Mouse (Mus musculus) midbrain, embryonic 14.5 days (tissue): ENCODE measurements at regions not wholly inside any gene's neighbourhood (a gene's known extent, or its start where the extent isn't known, plus 50 kb on each side); places are given as distances from the start of the nearest gene placed in this dataset.

Source experiments
- ATAC-seq: fragments of 200-750 bp; cut with Nextera tagmentation; 2 replicates; pipeline ENCODE4 v1.8.0; 2017; ENCODE audit warnings: moderate number of reproducible peaks, moderate library complexity; ENCODE audit not compliant: low FRiP score, low TSS enrichment
- DNase-seq: peaks from one replicate; pipeline ENCODE4 v3.0.0-alpha.2; 2015
- H3K27ac ChIP-seq: fragments of 300-500 bp; sonication (generic); replicated peaks from 2 replicates; pipeline ENCODE4 v1.5.1; 2014; ENCODE audit warnings: mild to moderate bottlenecking, low read depth, low read length, moderate library complexity
- H3K27me3 ChIP-seq: fragments of 300-500 bp; sonication (generic); 2 replicates; pipeline ENCODE4 v1.6.1; 2014; ENCODE audit warnings: low read length, control low read depth, mixed read lengths; ENCODE audit not compliant: control insufficient read depth, insufficient read depth
- H3K36me3 ChIP-seq: fragments of 300-500 bp; sonication (generic); 2 replicates; pipeline ENCODE4 v1.6.1; 2014; ENCODE audit warnings: low read length, control low read depth; ENCODE audit not compliant: control insufficient read depth, insufficient read depth
- H3K4me1 ChIP-seq: fragments of 300-500 bp; sonication (generic); 2 replicates; pipeline ENCODE4 v1.6.1; 2014; ENCODE audit warnings: mild to moderate bottlenecking, antibody characterized with exemption, low read length, control low read depth; ENCODE audit not compliant: control insufficient read depth, insufficient read depth
- H3K4me2 ChIP-seq: fragments of 300-500 bp; sonication (generic); 2 replicates; pipeline ENCODE4 v1.6.1; 2014; ENCODE audit warnings: mild to moderate bottlenecking, low read length, moderate library complexity
- H3K4me3 ChIP-seq: fragments of 300-500 bp; sonication (generic); replicated peaks from 2 replicates; pipeline ENCODE4 v1.5.1; 2014; ENCODE audit warnings: low read depth, low read length
- H3K9ac ChIP-seq: fragments of 300-500 bp; sonication (generic); replicated peaks from 2 replicates; pipeline ENCODE4 v1.6.1; 2014; ENCODE audit warnings: mild to moderate bottlenecking, low read length, moderate library complexity
- H3K9me3 ChIP-seq: fragments of 300-500 bp; sonication (generic); 2 replicates; pipeline ENCODE4 v1.6.1; 2016; ENCODE audit warnings: low read length, control low read depth, mixed read lengths; ENCODE audit not compliant: control insufficient read depth
- WGBS: fragments of 180-500 bp; shearing (Covaris S2); extraction: QIAGEN DNeasy Blood & Tissue Kit; methylation state at CpG from one replicate; pipeline ENCODE4 v1.1.7; 2014; 5-methylcytosine and 5-hydroxymethylcytosine counted together

DNA sequence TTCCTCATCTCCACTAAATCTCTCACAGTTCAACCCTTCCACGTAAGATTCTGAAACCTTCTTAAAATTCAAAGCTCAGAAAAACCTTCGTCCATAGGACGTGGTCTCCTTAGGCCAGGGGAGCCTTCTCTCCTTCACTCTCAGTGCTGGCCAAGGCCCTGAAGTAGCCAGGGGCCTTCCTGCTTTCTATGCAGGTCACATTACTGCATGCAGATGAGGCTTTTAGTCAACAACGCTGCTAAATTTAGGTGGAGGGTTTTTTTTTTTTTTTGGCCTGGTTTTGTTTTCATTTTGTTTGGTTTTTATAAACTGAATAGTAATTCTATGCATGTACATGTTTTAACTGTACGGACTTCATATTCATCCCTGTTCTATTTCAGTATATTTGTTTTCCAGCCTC is 214.5 kb upstream of the Acvr2a start:
- H3K36me3 ChIP-seq, result no peaks in the 10 kb centered on the region
- no peaks in the 10 kb centered on the region for H3K9me3 ChIP-seq
- WGBS, result 64% methylated on average over 5 of the region's 5 CpGs
- H3K4me1 ChIP-seq, result peaks cover 3% of the 10 kb centered on the region; the same call in 1 of the 2 replicates
- no peak overlapping the region for H3K4me2 ChIP-seq
- ATAC-seq (no peak), DNase-seq (no peak)
- H3K27ac ChIP-seq, result no peak overlapping the region
- no peak overlapping the region for H3K9ac ChIP-seq
- H3K4me3 ChIP-seq, result no peak overlapping the region
- H3K27me3 ChIP-seq, result no peaks in the 10 kb centered on the region

DNA sequence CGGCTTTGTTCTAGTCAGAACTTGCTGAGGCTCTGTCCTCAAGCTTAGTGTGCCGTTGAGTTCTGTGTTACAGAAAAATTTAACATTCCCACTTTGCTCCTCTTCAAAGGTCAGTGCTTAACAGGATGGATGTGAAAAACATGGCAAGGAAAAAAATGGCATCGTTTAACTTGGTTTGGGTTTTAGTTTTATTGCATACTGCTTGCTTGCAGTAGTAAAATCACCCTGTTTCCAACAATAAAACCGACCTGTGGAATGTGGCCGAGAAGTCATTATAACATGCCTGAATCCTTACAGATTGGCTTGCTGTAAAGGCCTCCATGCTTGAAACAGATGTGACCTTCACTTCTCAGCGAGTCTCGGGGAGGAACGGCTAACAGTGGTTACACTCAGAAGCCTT is 212.1 kb upstream of the Acvr2a start:
- DNase-seq, result no peak
- Histone ChIP-seq H3K4me2 (no peak overlapping the region), H3K4me3 (no peak overlapping the region), H3K9me3 (no peaks in the 10 kb centered on the region), H3K9ac (no peak overlapping the region), H3K27me3 (no peaks in the 10 kb centered on the region), H3K27ac (no peak overlapping the region), H3K36me3 (no peaks in the 10 kb centered on the region), H3K4me1 (peaks cover 3% of the 10 kb centered on the region; the same call in 1 of the 2 replicates)
- no peak for ATAC-seq
- 59% methylated on average over 8 of the region's 8 CpGs for WGBS

DNA sequence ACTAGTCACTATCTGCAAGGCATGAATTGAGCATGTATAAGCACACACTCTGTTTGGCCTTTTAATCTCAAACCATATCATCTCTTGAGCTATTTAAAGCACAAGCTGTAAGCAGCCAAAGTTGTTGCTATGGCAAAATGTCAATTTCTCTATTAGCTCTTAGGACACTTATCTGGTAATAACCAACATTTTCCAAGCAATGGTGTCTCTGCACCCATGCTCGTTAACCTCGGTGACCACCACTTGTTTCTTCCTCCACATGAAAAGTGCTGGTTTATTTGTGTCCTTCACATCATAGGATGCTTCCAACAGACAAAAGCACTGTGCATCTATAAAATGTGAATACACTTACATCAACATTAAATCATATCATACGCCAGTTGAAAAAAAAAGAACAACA is 204.4 kb upstream of the Acvr2a start:
- no peaks in the 10 kb centered on the region for H3K4me1 ChIP-seq
- no peaks in the 10 kb centered on the region for H3K36me3 ChIP-seq
- H3K4me2 ChIP-seq, result no peak overlapping the region
- no peak for DNase-seq
- no peak overlapping the region for H3K4me3 ChIP-seq
- H3K27me3 ChIP-seq, result no peaks in the 10 kb centered on the region
- ATAC-seq, result no peak
- WGBS, result 92% methylated on average over 3 of the region's 3 CpGs
- H3K27ac ChIP-seq, result no peak overlapping the region
- H3K9ac ChIP-seq, result no peak overlapping the region
- H3K9me3 ChIP-seq, result no peaks in the 10 kb centered on the region

DNA sequence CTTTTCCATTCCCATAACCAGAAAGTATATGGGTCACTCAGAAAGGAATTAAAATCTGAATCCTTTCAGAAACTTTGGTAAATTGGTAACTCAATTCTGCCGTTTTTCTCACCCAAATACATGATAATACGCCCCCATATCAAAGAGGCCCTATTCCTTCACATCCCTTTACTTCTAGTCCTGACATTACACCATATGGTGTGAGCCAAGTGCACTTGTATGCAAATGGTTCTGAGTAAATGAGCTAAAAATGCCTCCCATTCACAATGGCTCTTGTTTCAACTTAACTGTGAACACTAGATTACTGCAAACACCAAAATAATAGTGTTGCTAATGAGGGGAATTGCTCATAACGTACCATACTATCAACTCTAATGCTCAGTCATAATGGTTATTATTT is 201.7 kb upstream of the Acvr2a start:
- DNase-seq, result no peak
- Histone ChIP-seq H3K27ac (no peak overlapping the region), H3K27me3 (no peaks in the 10 kb centered on the region), H3K4me1 (no peaks in the 10 kb centered on the region), H3K4me3 (no peak overlapping the region), H3K9ac (no peak overlapping the region), H3K36me3 (no peaks in the 10 kb centered on the region), H3K4me2 (no peak overlapping the region), H3K9me3 (no peaks in the 10 kb centered on the region)
- ATAC-seq, result no peak
- 63% methylated on average over 3 of the region's 3 CpGs for WGBS

DNA sequence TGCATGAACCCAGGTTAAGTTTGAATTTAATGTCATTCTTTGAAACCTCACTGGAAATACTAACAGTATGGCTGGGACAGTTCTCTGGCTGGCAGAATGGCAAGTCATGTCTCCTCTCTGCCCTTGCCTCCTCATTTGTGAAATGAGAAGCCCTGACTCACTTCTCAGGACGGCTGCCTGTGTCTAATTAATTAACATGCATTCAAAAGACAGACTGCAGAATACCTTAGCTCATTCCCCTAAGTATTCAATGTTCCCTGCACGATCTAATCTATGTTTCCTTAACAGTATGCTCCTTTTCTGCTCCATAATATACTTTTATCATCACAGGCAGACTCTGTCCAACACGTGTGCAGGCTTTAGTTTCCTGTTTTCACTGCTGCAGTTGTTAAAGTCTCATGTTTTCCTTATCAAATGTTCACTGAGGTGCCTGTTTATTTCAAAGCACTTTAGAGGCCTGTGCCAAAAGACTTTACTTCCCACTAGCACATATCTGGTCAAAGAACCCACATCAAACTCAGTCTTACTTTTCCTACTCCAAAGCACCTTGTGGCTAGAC is 196.7 kb upstream of the Acvr2a start:
- no peak for DNase-seq
- WGBS, result 44% methylated on average over 3 of the region's 3 CpGs
- no peak overlapping the region for H3K4me2 ChIP-seq
- H3K4me1 ChIP-seq, result no peaks in the 10 kb centered on the region
- no peak overlapping the region for H3K9ac ChIP-seq
- no peaks in the 10 kb centered on the region for H3K9me3 ChIP-seq
- H3K27ac ChIP-seq, result no peak overlapping the region
- ATAC-seq, result no peak
- H3K27me3 ChIP-seq, result no peaks in the 10 kb centered on the region
- no peaks in the 10 kb centered on the region for H3K36me3 ChIP-seq
- H3K4me3 ChIP-seq, result no peak overlapping the region

DNA sequence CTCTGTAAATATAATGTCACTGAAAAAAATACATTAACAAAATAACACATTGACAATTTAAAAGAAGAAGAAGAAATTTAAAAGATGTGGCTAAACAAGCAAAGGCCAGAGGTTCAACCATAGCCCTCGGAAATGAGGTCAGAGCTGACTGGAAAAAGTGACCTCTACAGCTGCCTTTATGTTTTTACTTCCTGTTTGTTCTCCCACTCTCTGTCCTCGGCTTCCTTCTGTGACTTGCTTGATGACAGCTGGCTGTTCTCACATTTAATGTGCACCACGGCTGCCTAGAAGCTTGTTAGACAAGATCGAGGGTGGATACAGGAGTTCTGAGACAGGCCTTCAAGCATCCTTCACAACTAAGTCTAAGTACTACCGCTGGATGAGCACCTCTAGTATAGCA is 194.9 kb upstream of the Acvr2a start:
- Histone ChIP-seq H3K9me3 (no peaks in the 10 kb centered on the region), H3K27ac (no peak overlapping the region), H3K27me3 (no peaks in the 10 kb centered on the region), H3K4me3 (no peak overlapping the region), H3K36me3 (no peaks in the 10 kb centered on the region), H3K4me2 (no peak overlapping the region), H3K4me1 (no peaks in the 10 kb centered on the region), H3K9ac (no peak overlapping the region)
- ATAC-seq (no peak), DNase-seq (no peak)
- 79% methylated on average over 5 of the region's 5 CpGs for WGBS

DNA sequence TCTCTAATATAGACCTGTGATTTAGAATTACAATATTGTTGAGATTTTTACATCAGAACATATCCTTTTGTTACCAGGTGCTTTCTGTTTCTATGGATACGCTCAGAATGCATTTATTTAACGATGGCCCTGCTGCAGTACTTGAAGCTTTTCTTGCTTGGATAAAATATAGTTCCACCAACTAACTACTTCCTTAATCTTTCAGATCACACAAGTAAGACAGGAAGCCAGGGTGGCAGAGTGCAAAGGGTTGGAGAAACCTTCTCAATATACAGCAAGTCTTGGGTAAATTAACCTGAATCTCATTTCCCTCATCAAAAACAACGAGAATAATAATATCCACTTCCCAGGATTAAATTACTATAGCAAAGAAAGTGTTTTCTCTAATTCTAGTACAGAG is 193.1 kb upstream of the Acvr2a start:
- no peaks in the 10 kb centered on the region for H3K9me3 ChIP-seq
- no peaks in the 10 kb centered on the region for H3K36me3 ChIP-seq
- no peak overlapping the region for H3K4me2 ChIP-seq
- DNase-seq (no peak), ATAC-seq (no peak)
- no peaks in the 10 kb centered on the region for H3K27me3 ChIP-seq
- no peak overlapping the region for H3K9ac ChIP-seq
- H3K4me3 ChIP-seq, result no peak overlapping the region
- H3K27ac ChIP-seq, result no peak overlapping the region
- no peaks in the 10 kb centered on the region for H3K4me1 ChIP-seq
- WGBS, result 68% methylated on average over 3 of the region's 3 CpGs

DNA sequence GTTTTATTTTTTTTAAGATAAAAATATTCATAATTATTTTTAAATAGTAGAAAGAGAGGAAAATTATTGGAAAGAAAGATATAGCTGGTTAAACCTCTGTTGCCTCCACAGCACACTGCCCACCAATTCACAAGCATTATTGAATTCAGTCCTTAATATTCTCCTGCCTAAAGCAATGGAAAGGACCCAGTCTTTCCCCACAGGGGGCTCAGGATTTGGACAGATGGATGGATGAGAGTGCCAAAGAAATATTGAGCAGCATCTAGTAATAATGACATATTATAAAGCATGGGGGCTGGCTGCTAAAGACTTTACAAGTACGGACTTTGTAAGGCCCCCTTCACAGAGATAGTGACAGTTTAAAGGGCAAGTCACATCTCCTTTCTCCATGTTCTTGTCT is 191.6 kb upstream of the Acvr2a start:
- no peak for ATAC-seq
- Histone ChIP-seq H3K27me3 (no peaks in the 10 kb centered on the region), H3K4me1 (no peaks in the 10 kb centered on the region), H3K4me3 (no peak overlapping the region), H3K4me2 (no peak overlapping the region), H3K9ac (no peak overlapping the region), H3K9me3 (no peaks in the 10 kb centered on the region), H3K27ac (no peak overlapping the region), H3K36me3 (no peaks in the 10 kb centered on the region)
- no peak for DNase-seq
- WGBS, result 80% methylated on average over 1 of the region's 1 CpGs

DNA sequence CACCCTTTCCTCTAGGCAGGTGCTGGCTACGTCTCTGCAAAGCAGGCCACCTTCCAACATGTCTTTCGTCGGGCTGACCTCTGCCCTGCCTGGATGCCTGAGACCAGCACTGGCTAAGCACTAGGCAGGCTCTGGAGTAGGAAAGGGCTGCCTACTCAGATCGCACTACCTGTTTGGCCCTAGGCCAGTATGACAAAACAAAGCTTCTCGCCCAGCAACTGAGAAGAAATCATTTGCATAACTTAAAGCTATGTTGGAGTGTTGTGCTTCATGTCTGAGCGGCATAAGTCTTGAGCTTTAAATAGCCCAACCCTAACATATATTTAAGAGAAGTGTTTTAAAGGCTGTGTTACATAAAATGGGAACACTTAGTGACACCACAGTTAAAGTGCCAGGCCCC is 189.9 kb upstream of the Acvr2a start:
- no peaks in the 10 kb centered on the region for H3K9me3 ChIP-seq
- H3K4me1 ChIP-seq, result no peaks in the 10 kb centered on the region
- H3K36me3 ChIP-seq, result no peaks in the 10 kb centered on the region
- 66% methylated on average over 6 of the region's 6 CpGs for WGBS
- DNase-seq, result no peak
- no peaks in the 10 kb centered on the region for H3K27me3 ChIP-seq
- no peak overlapping the region for H3K4me3 ChIP-seq
- no peak overlapping the region for H3K4me2 ChIP-seq
- H3K27ac ChIP-seq, result no peak overlapping the region
- H3K9ac ChIP-seq, result no peak overlapping the region
- ATAC-seq, result no peak
